Mouse (Mus musculus) gastrocnemius, postnatal 36 days (tissue): ENCODE measurements around the gene Cul7. TPM values are rescaled to one million over a fixed set of nuclear protein-coding genes. Genes with fewer than 3 reads are reported as not detected.

ENCODE experiments used
- DNase-seq, 2 experiments: peaks; one replicate each; pipeline ENCODE4 v3.0.0; 2022
- intact Hi-C: fragments of 180-260 bp; cut with DNase I; formaldehyde crosslinking; loops from one replicate; pipeline ENCODE4 v1.15.1; 2025
- long read RNA-seq, 2 experiments: library from polyadenylated mRNA; stranded (forward); transcript quantifications; one replicate each; pipeline ENCODE4 v2.0.0; 2021
- total RNA-seq, 2 experiments: library from RNA; stranded (reverse); gene quantifications; 2 replicates each; pipeline ENCODE4 v1.2.3; 2021

Cul7 gene
- total RNA-seq = 1 to 10 TPM; 5.8 to 5.9 TPM
- long read RNA-seq, experiment 1, partial matches to known transcripts = 2 of 2 reads
- long read RNA-seq, experiment 1, other reads (novel, unspliced or antisense) = 0 of 2 reads
- long read RNA-seq, experiment 2, partial matches to known transcripts = 8 of 8 reads
- long read RNA-seq, experiment 2, other reads (novel, unspliced or antisense) = 0 of 8 reads

DNA sequence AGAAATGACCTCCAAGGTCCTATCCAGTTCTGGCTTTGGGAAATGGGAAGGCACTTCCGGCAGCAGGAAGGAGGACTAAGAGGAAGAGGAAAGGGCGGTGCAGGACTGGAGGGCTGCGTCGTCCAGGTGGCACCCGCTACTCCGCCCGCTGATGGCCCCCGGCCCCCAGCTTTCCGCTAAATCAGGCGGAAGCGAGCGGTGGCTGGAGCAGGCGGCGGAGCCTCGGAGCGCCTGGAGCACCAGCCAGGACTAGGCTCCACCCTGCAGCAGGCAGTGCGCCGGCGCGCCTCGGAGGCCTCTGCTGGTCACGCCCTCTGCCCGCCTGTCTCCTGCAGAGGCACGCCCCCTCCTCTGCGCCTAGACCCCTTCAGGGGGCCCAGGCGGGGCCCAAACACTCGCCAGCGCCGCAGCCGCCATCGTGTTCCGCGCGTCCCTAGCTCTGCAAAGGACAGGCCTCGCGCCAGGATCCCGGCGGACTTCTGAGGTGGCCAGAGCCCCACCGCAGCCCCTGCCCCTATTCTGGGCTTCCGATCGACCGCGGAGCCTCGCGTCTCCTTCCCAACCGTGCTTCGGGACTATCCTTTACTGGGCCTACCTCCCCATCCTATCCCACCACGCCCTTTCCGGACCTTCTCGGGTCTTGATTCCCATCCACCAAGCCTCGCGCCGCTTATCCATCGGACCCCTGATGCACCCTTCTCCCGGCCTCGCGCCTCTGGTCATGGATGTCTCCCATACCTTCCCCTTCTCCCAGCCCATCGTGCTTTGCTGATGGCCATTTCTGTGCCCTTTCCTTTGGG, at the start of gene Cul7:
Gene Cul7 (plus strand): TSS at position 106 of the 800 bp plus-strand sequence.
- intact Hi-C loops = no loop called here
- DNase-seq = peak; percentile 84 to 91

DNA sequence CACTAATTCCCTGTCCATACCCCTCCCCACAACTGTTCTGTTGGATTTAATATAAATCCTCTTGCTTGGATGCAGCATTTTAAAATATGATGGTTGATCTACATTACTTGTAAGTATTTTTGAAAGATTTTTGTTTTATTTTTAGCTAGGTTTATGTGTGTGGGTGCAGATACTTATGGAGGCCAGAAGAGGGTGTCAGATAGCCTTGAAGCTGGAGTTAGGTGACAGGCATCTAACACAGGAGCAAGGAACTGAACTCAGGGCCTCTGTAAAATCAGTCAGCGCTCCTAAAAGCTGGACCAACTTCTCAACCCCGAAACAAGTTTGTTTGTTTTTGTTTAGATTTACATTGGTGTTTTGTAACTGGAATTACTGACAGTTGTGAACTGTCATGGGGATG, 49.6 kb upstream of the Cul7 start:
- no peak for DNase-seq
- intact Hi-C loops = no loop called here

DNA sequence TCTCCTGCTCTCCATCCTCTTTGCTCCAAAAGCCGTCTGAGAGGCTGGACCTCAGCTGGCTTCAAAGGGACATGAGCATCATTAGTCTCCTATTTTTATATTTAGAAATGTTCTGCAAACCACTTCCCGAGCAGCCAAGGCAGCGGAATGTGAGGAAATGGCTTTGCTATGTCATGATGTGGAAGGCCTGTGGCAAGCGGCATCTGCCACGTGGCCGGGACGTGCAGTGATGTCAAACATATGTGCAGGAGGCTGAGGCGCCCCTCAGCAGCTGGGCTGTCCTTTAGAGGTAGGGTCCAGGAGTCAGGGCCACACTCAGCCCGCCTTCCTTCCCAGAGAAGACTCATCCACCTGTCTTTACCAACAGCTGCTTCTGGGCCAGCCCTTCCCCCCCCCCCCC, 47.9 kb upstream of the Cul7 start:
- intact Hi-C loops = no loop called here
- no peak for DNase-seq

DNA sequence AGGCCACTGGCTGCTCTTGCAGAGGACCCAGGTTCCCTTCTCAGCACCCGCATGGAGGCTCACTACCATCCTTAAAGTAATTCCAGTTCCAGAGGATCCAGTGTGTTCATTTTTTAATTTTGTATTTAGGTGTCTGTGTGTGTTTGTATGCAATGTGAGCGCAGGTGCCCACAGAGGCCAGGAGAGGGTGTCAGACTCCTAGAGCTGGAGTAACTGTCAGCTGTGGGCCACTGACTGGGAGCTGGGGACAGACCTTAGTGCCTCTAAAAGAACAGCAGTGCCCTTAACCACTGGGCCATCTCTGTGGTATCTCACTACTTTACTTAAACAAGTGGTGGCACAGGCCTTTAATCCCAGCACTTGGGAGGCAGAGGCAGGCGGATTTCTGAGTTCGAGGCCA, 46.9 kb upstream of the Cul7 start:
- intact Hi-C loops = no loop called here

DNA sequence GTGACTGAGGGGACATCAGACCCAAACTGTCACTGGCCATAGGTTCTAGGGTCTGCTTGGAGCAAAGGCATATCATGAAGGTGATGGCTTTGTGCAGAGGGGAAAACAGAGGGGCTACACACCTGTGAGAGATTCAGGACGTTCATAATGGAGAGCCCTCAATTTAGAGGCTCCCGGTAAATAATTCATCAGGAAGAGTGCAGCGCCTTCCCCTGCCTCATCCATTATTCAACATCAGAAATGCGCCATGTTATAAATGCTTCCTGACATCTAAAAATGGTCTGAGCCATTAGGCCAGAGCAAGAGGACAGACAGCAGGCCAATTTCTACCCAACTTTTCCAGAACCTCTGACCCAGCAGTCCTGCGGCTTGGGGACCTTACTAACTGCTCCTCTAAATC, 45.0 kb upstream of the Cul7 start:
- intact Hi-C loops = no loop called here
- no peak for DNase-seq

More for the DNA sequence above, 46.9 kb upstream of the Cul7 start:
- no peak for DNase-seq

DNA sequence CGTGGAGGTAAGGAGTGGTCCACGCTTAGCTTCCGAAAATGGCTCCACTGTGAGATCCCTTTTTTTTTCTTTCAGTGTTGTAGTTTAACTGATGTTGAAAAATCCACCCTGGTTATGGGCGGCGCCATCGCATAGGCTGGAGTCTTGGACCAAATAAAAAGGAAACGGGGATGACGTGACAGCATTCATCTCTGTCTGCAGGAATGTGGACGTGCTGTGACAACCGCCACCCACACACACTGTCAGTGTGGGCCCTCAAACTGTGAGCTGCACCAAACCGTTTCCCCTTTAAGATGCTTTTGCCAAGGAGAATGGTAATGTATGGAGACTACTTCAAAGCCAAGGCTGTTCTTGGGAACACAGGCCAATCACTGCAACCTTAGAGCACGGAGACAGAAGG, 44.1 kb upstream of the Cul7 start:
- intact Hi-C loops = no loop called here
- no peak for DNase-seq

DNA sequence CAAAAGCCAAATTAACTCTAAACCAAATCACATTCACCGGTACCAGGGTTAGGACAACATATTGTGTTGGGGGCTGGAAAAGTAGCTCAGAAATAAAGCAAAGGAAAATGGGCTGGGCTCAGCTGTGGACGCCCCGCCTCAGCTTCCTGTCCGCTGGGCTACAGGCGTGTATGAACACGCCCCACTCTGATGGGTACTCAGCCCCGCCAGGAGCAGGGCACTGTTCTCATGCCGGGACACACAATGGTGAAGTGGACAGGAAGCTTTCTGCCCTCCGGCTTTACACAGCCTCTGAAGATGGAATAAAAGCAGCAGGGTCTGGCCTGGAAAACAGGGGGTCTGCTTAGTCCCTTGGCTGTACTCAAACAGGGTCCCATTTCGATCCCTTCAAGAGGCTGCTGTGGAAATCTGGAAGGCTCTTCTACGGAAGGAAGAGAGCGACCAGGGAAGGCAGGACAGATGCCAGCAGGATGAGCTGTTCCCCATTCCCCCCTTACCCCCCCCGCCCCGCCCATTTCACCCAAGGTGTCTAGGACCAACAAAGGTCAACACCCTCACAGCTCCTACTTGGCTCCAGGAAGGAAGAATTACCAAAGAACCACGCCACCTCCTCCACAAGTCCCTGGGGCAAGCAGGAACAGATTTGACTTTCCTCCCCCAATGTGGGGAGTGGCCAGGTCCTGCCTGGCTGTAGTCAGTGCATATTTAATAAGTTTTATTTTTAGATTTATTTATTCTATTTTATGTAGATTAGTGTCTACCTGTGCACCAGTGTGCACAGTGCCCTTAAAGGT, 40.2 kb upstream of the Cul7 start:
- DNase-seq = no peak
- intact Hi-C loops = no loop called here

DNA sequence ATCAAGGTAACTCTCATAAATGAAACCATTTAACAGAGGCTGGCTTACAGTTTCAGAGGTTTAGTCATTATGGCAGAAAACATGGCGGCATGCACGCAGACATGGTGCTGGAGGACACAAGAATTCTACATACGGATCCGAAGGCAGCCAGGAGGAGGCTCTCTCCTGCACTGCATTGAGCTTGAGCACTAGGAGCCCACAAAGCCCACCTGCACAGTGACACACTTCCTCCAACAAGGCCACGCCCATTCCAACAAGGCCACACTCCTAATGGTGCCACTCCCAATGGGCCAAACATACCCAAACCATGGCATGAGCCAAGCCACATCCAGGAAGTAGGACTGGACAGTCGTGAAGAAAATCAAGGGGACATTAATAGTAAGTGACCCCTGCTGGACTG, 38.8 kb upstream of the Cul7 start:
- no peak for DNase-seq
- intact Hi-C loops = no loop called here

DNA sequence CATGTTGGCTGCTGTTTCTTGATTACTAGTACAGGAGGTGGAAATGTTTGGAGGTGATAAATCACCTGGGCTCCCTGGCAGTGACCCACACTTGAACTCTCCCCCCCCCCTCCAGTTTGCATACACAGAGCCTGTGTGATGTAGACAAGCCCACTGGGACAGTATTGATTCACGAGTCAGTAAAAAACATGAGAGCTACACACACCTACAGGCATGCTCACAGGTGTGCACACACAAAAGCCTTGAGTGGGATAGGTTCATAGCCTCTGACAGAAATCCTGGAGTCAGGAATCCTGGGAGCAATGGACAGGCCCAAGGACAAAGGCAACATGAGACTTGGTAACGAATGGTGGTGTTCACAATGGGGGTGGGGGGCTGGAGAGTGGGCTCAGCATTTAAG, 37.9 kb upstream of the Cul7 start:
- intact Hi-C loops = no loop called here
- DNase-seq = no peak

DNA sequence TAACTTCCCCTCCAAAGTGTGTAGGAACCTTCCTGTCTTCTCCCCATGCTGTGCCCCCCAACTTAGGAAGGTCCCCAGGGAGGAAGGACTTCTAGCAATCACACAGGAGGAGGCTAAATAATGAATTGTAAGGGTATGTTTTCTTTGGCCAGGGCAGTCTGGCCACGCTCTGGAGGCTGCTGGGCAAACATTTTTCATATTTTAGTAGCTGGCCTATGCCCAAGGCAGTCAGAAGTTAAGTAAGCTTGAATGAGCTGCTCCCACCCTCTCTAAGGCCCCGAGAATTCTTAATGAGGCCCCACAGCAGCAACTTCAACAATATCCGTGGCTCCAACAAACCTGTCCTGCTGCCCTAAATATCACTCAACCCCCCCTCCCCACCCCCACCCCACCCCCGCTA, 37.3 kb upstream of the Cul7 start:
- DNase-seq = no peak
- intact Hi-C loops = no loop called here

DNA sequence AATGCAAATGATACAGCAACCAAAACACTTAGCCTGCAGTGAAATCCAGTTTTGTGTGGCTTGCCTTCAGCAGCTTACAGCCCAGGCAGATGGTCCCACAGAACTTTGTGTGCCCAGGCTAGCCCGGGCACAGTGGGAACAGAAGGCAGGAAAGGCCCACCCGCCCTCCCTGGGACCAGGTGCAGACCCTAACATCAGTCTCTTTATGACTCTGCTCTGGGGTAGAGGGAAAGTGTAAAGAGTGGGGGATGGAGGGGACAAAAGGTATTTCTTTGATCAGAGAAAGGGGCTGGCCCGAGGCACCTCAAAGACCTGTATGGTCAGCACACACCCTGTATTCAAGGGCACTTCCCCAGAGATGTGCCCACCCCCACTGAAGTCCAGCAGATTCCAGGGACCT, 36.9 kb upstream of the Cul7 start:
- intact Hi-C loops = no loop called here
- no peak for DNase-seq

DNA sequence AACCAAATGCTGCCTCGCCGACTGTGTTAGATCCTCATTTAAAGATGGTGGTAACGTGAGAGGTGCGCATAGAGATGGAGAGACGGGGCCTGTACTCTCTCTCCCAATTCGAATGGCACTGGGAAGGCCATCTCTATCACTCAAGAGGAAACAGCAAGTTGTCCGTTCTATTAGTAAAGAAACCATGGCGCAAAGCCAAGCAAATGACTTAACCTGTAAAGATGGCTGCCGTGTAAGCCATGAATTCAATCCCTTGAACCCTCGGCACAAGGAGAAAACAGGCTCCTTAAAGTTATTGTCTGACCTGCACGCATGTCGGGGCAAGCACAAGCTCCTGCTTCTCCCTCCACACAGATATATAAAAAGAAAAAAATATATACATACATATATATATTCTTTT, 32.3 kb upstream of the Cul7 start:
- intact Hi-C loops = no loop called here
- no peak for DNase-seq

DNA sequence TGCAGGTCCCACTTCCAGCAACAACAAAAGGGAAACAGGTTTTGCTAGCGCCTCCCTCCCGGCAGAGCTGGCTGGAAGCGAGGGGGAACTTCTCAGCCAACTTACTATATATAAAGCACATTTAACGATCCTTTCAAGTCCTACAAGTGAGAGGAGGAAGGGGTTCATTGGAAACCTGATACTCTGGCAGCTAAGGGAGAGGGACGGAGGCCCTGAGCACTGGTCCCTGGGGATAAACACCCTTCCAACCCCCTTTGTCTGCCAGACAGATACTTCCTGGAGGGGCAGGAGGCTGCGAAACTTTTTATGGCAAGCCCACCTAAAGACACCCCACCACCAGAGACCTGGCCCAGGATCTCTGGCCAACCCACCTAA, 31.8 kb upstream of the Cul7 start:
- intact Hi-C loops = no loop called here

DNA sequence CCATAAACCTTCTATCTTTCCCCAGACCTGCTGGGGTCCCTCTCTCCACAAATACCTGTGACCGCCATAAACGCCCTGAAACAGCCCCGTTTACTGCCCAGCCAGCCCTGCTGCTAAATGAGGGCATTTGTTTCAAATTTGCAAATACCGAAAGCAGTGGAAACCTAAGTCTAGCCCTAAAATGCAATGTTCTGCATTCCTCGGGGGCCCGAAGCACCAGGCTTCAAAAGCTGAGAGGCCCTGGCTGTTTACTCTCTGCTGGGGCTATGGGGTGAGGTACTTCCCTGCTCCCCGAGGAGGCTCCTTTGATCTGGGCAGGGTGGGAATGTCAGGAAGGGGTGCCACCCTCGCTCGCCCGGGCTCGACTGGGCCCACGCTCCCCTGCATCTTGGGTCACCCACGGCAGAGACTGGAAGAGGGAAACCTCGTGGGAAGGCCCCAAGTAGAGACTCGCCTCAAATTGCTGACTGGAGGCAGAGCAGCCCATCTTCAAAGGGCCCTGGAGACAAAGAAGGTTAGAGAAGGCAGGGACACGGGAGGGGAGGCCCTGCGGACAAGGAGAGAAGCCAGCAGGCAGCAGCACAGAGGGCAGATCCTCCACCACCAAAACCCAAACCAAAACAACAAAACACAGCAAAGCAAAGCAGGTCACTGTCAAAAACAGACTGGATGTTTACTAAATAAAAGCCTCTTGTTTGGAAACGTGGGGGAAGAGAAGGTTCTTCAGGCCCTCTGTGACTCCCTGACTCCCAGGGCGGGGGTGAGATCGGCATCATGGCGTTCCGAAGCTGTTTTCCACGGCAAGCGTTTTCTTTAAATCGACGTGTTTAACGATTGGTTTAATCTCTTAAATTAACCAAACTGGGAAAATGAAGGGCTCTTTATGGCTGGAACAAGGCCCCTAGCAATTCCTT, 31.1 kb upstream of the Cul7 start:
- no peak for DNase-seq
- intact Hi-C loops = no loop called here

More for the DNA sequence above, 31.8 kb upstream of the Cul7 start:
- DNase-seq = no peak

DNA sequence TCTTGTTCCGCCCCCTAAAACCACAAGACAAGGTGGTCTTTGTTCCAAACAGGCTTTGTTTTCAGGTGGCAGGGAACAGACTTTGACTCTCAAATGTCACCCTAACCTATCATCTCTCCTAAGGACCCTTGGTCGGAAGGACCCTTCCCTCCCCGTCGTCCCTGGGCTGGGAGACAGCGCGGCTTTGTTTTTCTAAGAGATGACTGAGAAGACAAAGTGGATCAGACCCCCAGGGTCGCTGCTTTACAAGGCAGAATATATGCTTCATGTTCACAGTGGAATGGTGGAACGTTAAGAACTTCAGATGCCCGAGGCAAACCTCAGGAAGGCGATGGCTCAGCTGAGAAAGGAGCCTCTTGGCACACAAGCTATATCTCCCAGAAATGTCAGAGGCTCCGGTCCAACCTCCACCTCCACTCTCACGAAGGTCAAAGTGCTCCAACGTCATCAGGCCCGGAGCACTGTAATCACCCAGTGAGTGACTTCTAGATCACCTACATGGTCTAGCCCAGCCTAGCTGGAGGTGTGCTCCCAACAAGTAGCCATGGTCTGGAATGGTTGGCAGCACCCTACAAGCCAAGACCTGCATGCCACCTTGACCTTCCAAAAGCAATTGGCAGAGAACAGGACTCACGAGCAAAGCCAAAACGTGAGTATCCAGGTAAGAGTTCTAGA, 30.3 kb upstream of the Cul7 start:
- no peak for DNase-seq
- intact Hi-C loops = no loop called here

DNA sequence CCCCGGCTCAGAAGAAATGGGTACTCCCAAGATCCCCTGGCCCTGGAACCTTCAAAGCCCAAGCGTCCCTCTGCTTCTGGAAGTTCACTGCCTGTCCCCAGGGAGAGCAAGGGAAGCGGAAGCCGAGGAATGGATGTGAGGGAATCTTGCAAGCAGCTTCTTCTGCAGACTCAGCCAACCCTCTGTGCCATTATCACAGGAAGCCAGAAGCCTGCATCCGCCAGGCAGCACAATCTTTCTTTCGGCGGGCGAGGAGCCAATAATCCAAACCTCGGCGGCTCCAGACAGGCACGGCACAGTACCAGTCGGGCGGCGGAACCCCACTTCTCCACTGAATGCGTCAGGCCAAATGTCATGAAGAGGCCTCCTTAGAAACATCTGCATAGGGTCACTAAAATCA, 28.8 kb upstream of the Cul7 start:
- intact Hi-C loops = no loop called here
- DNase-seq = no peak

DNA sequence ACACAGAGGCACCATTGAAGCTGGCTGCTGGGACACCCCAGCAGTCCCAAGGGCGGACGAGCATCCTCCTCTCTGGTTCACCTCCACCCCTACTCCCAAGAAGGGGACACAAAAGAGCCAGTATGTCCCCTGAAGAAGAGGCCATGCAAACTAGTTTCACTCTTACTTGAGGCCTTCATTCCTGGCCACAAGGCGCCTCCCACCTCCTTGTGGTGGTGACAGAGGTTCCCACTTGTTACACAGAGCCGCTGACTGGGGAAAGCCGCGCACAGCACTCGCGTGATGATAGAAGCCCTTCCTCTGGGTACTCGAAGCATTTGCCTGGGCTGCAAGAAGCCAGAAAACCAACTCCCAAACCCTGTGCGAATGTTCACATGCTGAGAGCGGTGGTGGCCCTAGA, 27.9 kb upstream of the Cul7 start:
- intact Hi-C loops = no loop called here
- no peak for DNase-seq

DNA sequence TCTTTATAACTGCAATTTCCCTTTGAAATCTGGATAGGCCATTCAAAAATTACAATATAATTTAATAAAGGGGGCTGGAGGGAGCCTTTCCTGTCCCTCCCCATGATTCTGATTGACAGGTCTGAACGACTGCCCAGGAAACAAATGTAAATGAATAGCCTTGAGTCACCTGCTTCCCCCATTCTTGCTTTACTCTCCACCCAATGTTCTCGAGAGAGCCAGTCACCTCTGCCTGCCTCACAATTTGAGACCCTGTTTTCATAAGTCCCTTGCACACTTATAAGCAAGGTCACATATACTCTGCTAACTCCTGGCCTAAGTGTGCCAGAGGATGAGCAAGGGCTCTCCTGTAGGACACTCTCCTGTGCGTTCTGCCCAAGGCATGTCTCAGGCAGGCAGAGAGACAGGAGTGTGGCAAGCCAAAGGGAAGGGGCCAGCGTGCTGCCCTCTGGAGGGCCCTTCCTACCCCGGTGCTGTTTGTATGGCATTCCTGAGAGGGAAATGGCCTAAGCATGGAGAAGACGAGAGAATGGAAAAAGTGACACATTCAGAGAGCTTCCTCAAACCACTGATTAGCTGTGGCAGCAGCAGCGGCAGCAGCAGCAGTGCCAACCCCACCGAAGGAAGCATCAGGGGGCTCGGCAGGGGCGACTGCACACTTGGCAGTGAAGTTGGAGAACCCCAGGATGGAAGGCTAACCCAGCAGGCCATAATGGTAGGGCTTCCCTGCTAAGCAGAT, 26.1 kb upstream of the Cul7 start:
- intact Hi-C loops = no loop called here
- DNase-seq = no peak

DNA sequence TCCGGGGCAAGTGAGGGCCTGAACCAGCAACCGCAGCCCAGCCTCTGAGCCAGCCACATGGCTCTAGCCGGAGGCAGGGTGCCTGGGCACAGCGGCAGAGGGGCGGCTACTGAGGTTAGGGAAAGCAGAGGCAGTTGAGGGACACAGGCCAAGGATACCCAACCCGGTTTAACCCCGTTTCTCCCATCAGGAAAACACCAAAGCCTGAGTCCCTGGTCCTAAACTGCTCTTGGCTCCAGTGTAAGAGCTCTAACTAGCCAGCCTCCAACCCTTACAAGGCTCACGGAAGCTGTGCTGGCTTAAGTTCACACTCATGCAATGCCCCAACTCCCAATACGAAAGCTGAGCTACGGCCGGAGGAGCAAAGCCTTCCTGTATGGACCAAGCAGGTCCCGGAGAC, 25.5 kb upstream of the Cul7 start:
- intact Hi-C loops = no loop called here
- DNase-seq = no peak
